Mouse (Mus musculus) testis, adult 2 months (tissue): Measurements from ENCODE around the gene Txndc2.

Experiments
- CTCF ChIP-seq: fragments of 200-500 bp; IDR thresholded peaks from 2 replicates; pipeline ENCODE4 v1.5.1; 2012; ENCODE audit warnings: low read depth, mild to moderate bottlenecking, inconsistent platforms, low read length, moderate library complexity; ENCODE audit not compliant: control insufficient read depth, insufficient read depth, insufficient replicate concordance
- POLR2A ChIP-seq: fragments of 200-500 bp; IDR thresholded peaks from 2 replicates; pipeline ENCODE4 v1.6.1; 2012; ENCODE audit warnings: low read depth, mild to moderate bottlenecking, inconsistent platforms, low read length, moderate library complexity; ENCODE audit not compliant: control insufficient read depth

DNA sequence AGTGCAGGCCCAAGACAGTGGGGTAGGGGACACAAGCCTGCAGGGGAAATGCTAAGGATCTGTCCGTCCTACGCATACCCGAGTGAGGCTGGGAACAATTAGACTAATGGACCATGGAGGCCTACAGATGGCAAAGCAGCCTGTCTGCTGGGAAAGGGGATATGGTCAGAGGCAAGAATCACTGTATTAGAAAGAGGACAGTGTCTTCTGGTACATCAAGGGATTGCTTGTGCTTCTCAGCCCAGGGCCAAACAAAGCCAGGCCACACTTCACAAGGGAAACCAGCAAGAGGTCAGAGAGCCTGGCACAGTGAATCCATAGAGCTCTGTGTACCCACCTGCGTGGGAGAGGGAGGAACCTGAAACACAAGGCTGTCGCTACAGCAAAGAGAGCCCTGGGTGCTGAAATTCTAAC is 617 bp upstream of the Txndc2 start:
- no peak for TF ChIP-seq CTCF
- no peak for TF ChIP-seq POLR2A
